Mouse (Mus musculus) neural tube, embryonic 11.5 days (tissue): ENCODE data around the gene Krtcap3. TPM values are rescaled to one million over a fixed set of nuclear protein-coding genes. Genes with fewer than 3 reads are reported as not detected.
A peak's percentile ranks its signal among the peaks of the same experiment; 100 is the strongest.

Experiments
- ATAC-seq: fragments of 200-750 bp; cut with Nextera tagmentation; 2 replicates; pipeline ENCODE4 v1.8.0; 2017; ENCODE audit warnings: moderate number of reproducible peaks, mild to moderate bottlenecking, moderate TSS enrichment, moderate library complexity; ENCODE audit not compliant: insufficient read depth, low FRiP score, low TSS enrichment
- DNase-seq: peaks from one replicate; pipeline ENCODE4 v3.0.0-alpha.2; 2015; ENCODE audit warnings: low spot score
- H3K27ac ChIP-seq: fragments of 300-500 bp; sonication (generic); 2 replicates; pipeline ENCODE4 v1.5.1; 2014; ENCODE audit warnings: low read depth, mild to moderate bottlenecking, low read length
- H3K27me3 ChIP-seq: fragments of 300-500 bp; sonication (generic); 2 replicates; pipeline ENCODE4 v1.6.1; 2014; ENCODE audit warnings: mild to moderate bottlenecking, low read length, mixed read lengths; ENCODE audit not compliant: control insufficient read depth, insufficient read depth
- H3K36me3 ChIP-seq: fragments of 300-500 bp; sonication (generic); 2 replicates; pipeline ENCODE4 v1.6.1; 2014; ENCODE audit warnings: mild to moderate bottlenecking, low read length, moderate library complexity, mixed read lengths; ENCODE audit not compliant: control insufficient read depth, insufficient read depth
- H3K4me1 ChIP-seq: fragments of 300-500 bp; sonication (generic); 2 replicates; pipeline ENCODE4 v1.6.1; 2014; ENCODE audit warnings: low read length, mixed read lengths; ENCODE audit not compliant: control insufficient read depth, insufficient read depth
- H3K4me2 ChIP-seq: fragments of 300-500 bp; sonication (generic); 2 replicates; pipeline ENCODE4 v1.6.1; 2014; ENCODE audit warnings: low read depth, mild to moderate bottlenecking, moderate library complexity
- H3K4me3 ChIP-seq: fragments of 300-500 bp; sonication (generic); 2 replicates; pipeline ENCODE4 v1.5.1; 2014; ENCODE audit warnings: low read depth, low read length
- H3K9ac ChIP-seq: fragments of 300-500 bp; sonication (generic); 2 replicates; pipeline ENCODE4 v1.6.1; 2014; ENCODE audit warnings: mild to moderate bottlenecking, low read length
- H3K9me3 ChIP-seq: fragments of 300-500 bp; sonication (generic); 2 replicates; pipeline ENCODE4 v1.6.1; 2016; ENCODE audit warnings: low read length; ENCODE audit not compliant: control insufficient read depth
- WGBS: fragments of 180-500 bp; shearing (Covaris S2); extraction: QIAGEN DNeasy Blood & Tissue Kit; methylation state at CpG from one replicate; pipeline ENCODE4 v1.1.7; 2014; 5-methylcytosine and 5-hydroxymethylcytosine counted together
- polyA plus RNA-seq: library from polyadenylated mRNA; unstranded; fragments of >200 nt; fragmentation: Nextera tagmentation; extraction: Ambion mirVana; gene quantifications from 2 replicates; pipeline ENCODE4 v1.2.1, GENCODE M21; 2014

The Krtcap3 gene
- polyA plus RNA-seq, 1 experiment from 2014 or later = 2.4 TPM

DNA sequence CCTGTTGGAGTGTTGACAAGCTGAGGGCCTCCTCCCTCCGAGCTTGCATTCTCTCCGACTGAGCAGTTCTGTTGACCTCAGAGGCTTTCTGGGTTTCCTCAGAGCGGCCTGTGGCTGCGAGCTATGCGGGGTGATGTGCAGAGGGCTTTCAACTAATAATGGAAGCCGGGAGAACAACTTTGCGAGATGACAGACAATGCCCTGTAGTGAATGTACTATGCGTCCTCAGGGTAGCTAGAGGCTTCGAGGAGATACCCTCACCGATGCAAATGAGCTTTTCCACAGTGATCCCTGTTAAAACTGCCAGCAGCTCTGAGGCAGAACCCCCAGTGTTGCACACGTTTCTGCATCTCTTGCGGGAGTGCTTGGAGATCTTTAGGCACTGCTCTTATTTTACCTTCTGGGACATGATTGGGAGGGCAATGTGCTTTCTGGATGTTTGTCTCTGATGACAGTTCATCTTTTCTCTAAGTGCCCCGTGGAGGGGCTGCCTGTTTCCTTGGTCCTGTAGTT, 9.9 kb upstream of the Krtcap3 start:
- Histone ChIP-seq H3K27me3 (no peaks in the 10 kb centered on the region), H3K4me1 (peaks cover 7% of the 10 kb centered on the region), H3K9ac (peak overlapping the region; percentile 73), H3K9me3 (no peaks in the 10 kb centered on the region), H3K27ac (peak overlapping the region; percentile 96), H3K4me3 (peak overlapping the region; percentile 67), H3K36me3 (peaks cover 2% of the 10 kb centered on the region; the same call in 1 of the 2 replicates), H3K4me2 (peak overlapping the region; percentile 92)
- DNase-seq (no peak), ATAC-seq (no peak)
- WGBS = 1% methylated on average over 13 of the region's 13 CpGs

GRCm38 (mm10) chr5:31242191-31242590, 9.3 kb upstream of the Krtcap3 start:
- no peak for ATAC-seq
- Histone ChIP-seq H3K4me1 (peaks cover 7% of the 10 kb centered on the region), H3K9me3 (no peaks in the 10 kb centered on the region), H3K9ac (peak overlapping the region; percentile 73), H3K27me3 (no peaks in the 10 kb centered on the region), H3K36me3 (peaks cover 2% of the 10 kb centered on the region; the same call in 1 of the 2 replicates), H3K27ac (no peak overlapping the region), H3K4me3 (peak overlapping the region; percentile 67), H3K4me2 (peak overlapping the region; percentile 92)
- 38% methylated on average over 10 of the region's 10 CpGs for WGBS
- no peak for DNase-seq

- Histone ChIP-seq H3K4me3 (peak overlapping the region; percentile 6; the same call in 1 of the 2 replicates), H3K4me1 (peaks cover 9% of the 10 kb centered on the region; the same call in 1 of the 2 replicates), H3K9ac (no peak overlapping the region), H3K36me3 (peaks cover 25% of the 10 kb centered on the region), H3K27ac (no peak overlapping the region), H3K4me2 (no peak overlapping the region), H3K9me3 (no peaks in the 10 kb centered on the region), H3K27me3 (no peaks in the 10 kb centered on the region)
- ATAC-seq = no peak
- WGBS = 69% methylated on average over 4 of the region's 4 CpGs
- no peak for DNase-seq
Observed at GRCm38 (mm10) chr5:31250716-31251115, 775 bp upstream of the Krtcap3 start.

GRCm38 (mm10) chr5:31252151-31252550, 660 bp downstream of the Krtcap3 start:
- WGBS = 50% methylated on average over 10 of the region's 10 CpGs
- Histone ChIP-seq H3K4me1 (peaks cover 9% of the 10 kb centered on the region; the same call in 1 of the 2 replicates), H3K9me3 (no peaks in the 10 kb centered on the region), H3K4me3 (no peak overlapping the region), H3K27ac (no peak overlapping the region), H3K4me2 (peak overlapping the region; percentile 15), H3K9ac (0 out of 2 replicates have a peak overlapping the region, but pooled peaks have one; percentile 12), H3K27me3 (no peaks in the 10 kb centered on the region), H3K36me3 (peaks cover 25% of the 10 kb centered on the region)
- DNase-seq (no peak), ATAC-seq (no peak)

- no peak overlapping the region for H3K4me3 ChIP-seq
- peaks cover 9% of the 10 kb centered on the region; the same call in 1 of the 2 replicates for H3K4me1 ChIP-seq
- ATAC-seq = no peak
- H3K27ac ChIP-seq = no peak overlapping the region
- DNase-seq = no peak
- no peak overlapping the region for H3K9ac ChIP-seq
- no peaks in the 10 kb centered on the region for H3K9me3 ChIP-seq
- H3K36me3 ChIP-seq = peaks cover 21% of the 10 kb centered on the region
- H3K4me2 ChIP-seq = no peak overlapping the region
- 83% methylated on average over 16 of the region's 16 CpGs for WGBS
- no peaks in the 10 kb centered on the region for H3K27me3 ChIP-seq
Observed at GRCm38 (mm10) chr5:31252795-31253545, 1.5 kb downstream of the Krtcap3 start.

- no peak overlapping the region for H3K4me3 ChIP-seq
- peaks cover 9% of the 10 kb centered on the region; the same call in 1 of the 2 replicates for H3K4me1 ChIP-seq
- H3K27me3 ChIP-seq = no peaks in the 10 kb centered on the region
- H3K9ac ChIP-seq = no peak overlapping the region
- DNase-seq (no peak), ATAC-seq (no peak)
- H3K27ac ChIP-seq = no peak overlapping the region
- no peak overlapping the region for H3K4me2 ChIP-seq
- H3K9me3 ChIP-seq = no peaks in the 10 kb centered on the region
- H3K36me3 ChIP-seq = peaks cover 21% of the 10 kb centered on the region
- WGBS = 91% methylated on average over 8 of the region's 8 CpGs
Observed at GRCm38 (mm10) chr5:31253806-31254205, 2.3 kb downstream of the Krtcap3 start.

- Histone ChIP-seq H3K27ac (no peak overlapping the region), H3K4me1 (peaks cover 9% of the 10 kb centered on the region; the same call in 1 of the 2 replicates), H3K36me3 (peaks cover 23% of the 10 kb centered on the region), H3K4me2 (no peak overlapping the region), H3K9me3 (no peaks in the 10 kb centered on the region), H3K9ac (no peak overlapping the region), H3K4me3 (no peak overlapping the region), H3K27me3 (no peaks in the 10 kb centered on the region)
- DNase-seq = no peak
- WGBS = 90% methylated on average over 7 of the region's 7 CpGs
- ATAC-seq = no peak
Observed at GRCm38 (mm10) chr5:31254452-31254851, 3.0 kb downstream of the Krtcap3 start.

DNA sequence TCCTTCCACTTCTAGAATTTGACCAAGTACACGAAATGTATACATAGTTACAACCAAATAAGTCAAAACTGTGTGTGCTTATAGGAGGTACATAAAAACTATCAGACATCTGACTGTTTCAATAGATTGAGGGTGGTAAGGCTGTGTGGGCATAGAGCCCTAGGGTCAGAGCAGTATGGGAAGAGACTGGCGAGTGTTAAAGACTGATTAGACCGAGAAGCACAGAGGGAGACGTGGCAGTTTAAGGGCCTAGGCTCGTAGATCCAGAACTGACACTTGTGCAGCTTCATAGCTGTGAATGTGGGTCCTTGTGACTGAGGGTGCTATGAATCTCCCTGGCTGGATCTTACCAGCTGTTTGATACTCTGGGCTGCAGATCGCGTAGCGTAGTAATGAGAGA, 3.4 kb downstream of the Krtcap3 start:
- Histone ChIP-seq H3K4me1 (peaks cover 9% of the 10 kb centered on the region; the same call in 1 of the 2 replicates), H3K9me3 (no peaks in the 10 kb centered on the region), H3K27me3 (no peaks in the 10 kb centered on the region), H3K4me2 (no peak overlapping the region), H3K27ac (no peak overlapping the region), H3K4me3 (no peak overlapping the region), H3K36me3 (peaks cover 23% of the 10 kb centered on the region), H3K9ac (no peak overlapping the region)
- DNase-seq (no peak), ATAC-seq (no peak)
- WGBS = 89% methylated on average over 8 of the region's 8 CpGs

DNA sequence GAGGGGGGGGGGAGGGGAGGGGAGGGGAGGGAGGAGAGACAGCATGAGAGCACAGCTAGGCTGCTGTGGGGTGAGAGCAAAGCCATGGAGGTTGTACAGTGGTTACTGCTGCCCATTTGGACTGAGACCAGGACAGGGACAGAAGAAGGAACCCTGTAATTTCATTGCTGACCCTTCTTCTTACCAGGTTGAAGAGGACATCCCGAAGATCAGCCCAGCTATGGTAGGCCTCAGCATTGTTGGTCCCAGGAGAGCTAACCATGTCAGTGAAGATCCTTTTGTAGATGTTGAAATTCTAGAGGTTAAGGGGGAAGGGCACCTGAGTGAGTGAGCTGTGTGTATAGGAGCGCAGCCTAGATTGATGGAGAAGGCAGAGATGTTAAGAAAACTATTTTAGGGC, 3.9 kb downstream of the Krtcap3 start:
- peaks cover 21% of the 10 kb centered on the region for H3K36me3 ChIP-seq
- no peak overlapping the region for H3K4me3 ChIP-seq
- no peaks in the 10 kb centered on the region for H3K9me3 ChIP-seq
- H3K27ac ChIP-seq = no peak overlapping the region
- no peak for ATAC-seq
- no peak for DNase-seq
- H3K4me1 ChIP-seq = peaks cover 9% of the 10 kb centered on the region; the same call in 1 of the 2 replicates
- H3K27me3 ChIP-seq = no peaks in the 10 kb centered on the region
- WGBS = 90% methylated on average over 2 of the region's 2 CpGs
- no peak overlapping the region for H3K4me2 ChIP-seq
- no peak overlapping the region for H3K9ac ChIP-seq
